Mouse (Mus musculus): ENCODE results near the gene Ssh1.

Ssh1 gene

GRCm38 (mm10) chr5:113910065-113910701, 83.5 kb downstream of the Ssh1 start:
- in situ Hi-C loops (cut with MboI; ENCODE audit: low pct_unique_long_range_greater_than_20kb in 1 of 2, low sequenced_read_pairs in 2 of 2, unreplicated experiment in 1 of 2), result no loop called here

- in situ Hi-C loops (cut with MboI; ENCODE audit: low pct_unique_long_range_greater_than_20kb in 1 of 2, low sequenced_read_pairs in 2 of 2, unreplicated experiment in 1 of 2), result no loop called here
Observed at GRCm38 (mm10) chr5:113908592-113909441, 84.9 kb downstream of the Ssh1 start, which contains the start of gene Coro1c. Gene Coro1c, minus strand, starts transcription at chr5:113908758.

- in situ Hi-C loops (cut with MboI; ENCODE audit: low pct_unique_long_range_greater_than_20kb in 1 of 2, low sequenced_read_pairs in 2 of 2, unreplicated experiment in 1 of 2), result no loop called here
Observed at GRCm38 (mm10) chr5:113907786-113908567, 85.7 kb downstream of the Ssh1 start.

DNA sequence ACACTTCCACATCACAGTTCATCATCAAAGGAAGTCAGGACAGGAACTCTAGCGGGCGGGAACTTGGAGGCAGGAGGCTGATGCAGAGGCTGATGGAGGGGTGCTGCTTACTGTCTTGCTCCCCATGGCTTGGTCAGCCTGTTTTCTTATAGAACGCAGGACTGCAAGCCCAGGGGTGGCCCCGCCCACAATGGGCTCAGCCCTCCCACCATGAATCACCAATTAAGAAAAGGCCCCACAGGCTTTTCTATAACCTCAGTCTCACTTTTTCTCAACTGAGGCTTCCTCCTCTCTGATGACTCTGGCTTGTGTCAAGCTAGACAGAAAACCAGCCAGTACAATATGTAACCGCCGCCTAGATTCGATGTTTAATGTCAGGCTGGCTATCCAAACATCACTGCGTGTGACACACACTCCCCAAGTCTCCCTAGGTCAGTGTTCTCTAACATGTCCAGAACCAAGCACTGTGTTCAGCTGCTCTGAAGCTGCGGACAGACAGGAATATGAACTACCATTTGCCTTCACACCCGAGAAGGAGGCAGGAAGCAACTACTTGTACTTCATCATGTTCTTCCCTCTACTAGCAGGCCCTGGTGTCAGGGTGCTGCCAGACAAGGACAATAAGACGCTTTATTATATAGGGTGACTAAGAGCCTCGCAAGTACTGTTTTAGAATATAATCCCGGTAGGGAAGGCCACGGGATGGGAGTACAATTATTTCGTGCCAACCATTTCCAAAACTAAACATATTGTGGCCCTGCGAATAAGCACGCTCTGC, 86.5 kb downstream of the Ssh1 start:
- in situ Hi-C loops (cut with MboI; ENCODE audit: low pct_unique_long_range_greater_than_20kb in 1 of 2, low sequenced_read_pairs in 2 of 2, unreplicated experiment in 1 of 2), result no loop called here

- in situ Hi-C loops (cut with MboI; ENCODE audit: low pct_unique_long_range_greater_than_20kb in 1 of 2, low sequenced_read_pairs in 2 of 2, unreplicated experiment in 1 of 2), result no loop called here
Observed at GRCm38 (mm10) chr5:113904987-113905386, 88.7 kb downstream of the Ssh1 start.

DNA sequence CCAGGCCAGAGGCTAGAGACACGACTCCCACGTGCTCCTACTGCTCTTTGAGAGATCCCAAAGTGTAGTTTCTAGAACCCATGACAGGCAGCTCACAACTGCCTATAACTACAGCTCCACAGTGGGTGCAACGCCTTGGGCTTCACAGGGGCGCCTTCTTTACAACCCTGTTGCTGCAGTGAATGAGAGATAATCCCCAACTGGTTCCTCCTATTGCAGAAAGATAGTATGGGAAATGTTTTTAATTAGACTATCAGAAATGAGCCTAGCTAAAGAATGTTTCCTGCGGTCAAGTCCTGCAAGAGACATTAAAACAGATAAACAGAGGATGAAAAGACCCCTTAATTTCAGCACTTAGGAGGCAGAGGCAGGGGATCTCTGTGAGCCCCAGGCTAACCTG, 90.7 kb downstream of the Ssh1 start:
- in situ Hi-C loops (cut with MboI; ENCODE audit: low pct_unique_long_range_greater_than_20kb in 1 of 2, low sequenced_read_pairs in 2 of 2, unreplicated experiment in 1 of 2), result no loop called here

- in situ Hi-C loops (cut with MboI; ENCODE audit: low pct_unique_long_range_greater_than_20kb in 1 of 2, low sequenced_read_pairs in 2 of 2, unreplicated experiment in 1 of 2), result no loop called here
Observed at GRCm38 (mm10) chr5:113902017-113902416, 91.7 kb downstream of the Ssh1 start.

- in situ Hi-C loops (cut with MboI; ENCODE audit: low pct_unique_long_range_greater_than_20kb in 1 of 2, low sequenced_read_pairs in 2 of 2, unreplicated experiment in 1 of 2), result no loop called here
Observed at GRCm38 (mm10) chr5:113901074-113901571, 92.6 kb downstream of the Ssh1 start.

DNA sequence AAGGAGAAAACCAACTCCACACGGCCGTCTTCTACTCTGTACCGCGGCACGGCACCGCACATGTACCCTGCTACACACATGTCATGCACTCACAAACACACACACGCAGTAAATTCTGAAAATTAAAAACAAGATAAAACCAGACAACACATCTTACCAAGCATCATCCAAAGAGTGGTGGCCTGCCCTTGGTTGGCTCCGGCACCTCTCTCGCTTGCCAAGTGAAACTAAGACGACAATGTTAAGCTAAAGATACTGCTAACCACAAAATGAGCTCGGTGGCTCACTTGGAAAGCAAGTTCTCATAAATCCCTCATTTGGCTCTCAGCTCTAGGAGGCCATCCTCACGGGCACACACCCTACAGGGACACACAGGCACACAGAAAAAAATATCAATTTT, 94.2 kb downstream of the Ssh1 start:
- in situ Hi-C loops (cut with MboI; ENCODE audit: low pct_unique_long_range_greater_than_20kb in 1 of 2, low sequenced_read_pairs in 2 of 2, unreplicated experiment in 1 of 2), result no loop called here

DNA sequence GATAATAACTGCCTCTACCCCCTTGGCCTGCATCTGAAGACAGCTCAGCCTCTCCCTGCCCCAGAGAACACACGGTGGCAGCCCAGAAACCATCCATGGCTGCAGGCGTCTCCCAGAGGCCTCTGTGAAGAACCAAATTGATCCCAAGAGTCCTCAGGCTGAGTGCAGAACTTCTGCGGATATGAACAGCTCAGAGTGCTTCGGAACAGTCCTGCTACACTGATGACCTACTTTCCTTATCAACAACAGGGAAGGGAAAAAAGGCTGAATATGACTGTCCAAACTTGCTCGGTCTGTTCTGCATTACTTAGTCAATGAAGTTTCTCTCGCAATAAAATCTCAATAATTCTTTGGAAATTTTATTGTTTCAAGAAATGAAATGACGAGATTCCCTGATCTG, 101.7 kb downstream of the Ssh1 start:
- in situ Hi-C loops (cut with MboI; ENCODE audit: low pct_unique_long_range_greater_than_20kb in 1 of 2, low sequenced_read_pairs in 2 of 2, unreplicated experiment in 1 of 2), result no loop called here

- in situ Hi-C loops (cut with MboI; ENCODE audit: low pct_unique_long_range_greater_than_20kb in 1 of 2, low sequenced_read_pairs in 2 of 2, unreplicated experiment in 1 of 2), result no loop called here
Observed at GRCm38 (mm10) chr5:113890874-113891273, 102.8 kb downstream of the Ssh1 start.

DNA sequence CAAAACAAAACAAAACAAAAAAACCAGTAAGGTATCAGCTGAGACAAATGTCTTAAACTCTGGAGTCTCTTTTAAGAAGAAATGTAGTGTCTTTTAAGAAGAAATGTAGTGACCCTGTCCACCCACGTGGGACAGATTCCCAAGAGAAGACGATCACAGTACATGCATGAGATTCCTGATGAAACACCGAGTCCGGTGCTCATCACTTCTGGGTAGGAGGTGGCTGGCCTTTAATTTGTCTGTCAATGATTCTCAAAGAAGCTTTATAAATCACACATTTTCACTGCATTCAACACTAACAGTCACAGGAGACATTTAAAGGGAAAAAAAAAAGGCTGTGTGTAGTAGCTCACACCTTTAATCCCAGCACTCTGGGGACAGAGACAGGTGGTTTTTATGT, 103.8 kb downstream of the Ssh1 start:
- in situ Hi-C loops (cut with MboI; ENCODE audit: low pct_unique_long_range_greater_than_20kb in 1 of 2, low sequenced_read_pairs in 2 of 2, unreplicated experiment in 1 of 2), result no loop called here

DNA sequence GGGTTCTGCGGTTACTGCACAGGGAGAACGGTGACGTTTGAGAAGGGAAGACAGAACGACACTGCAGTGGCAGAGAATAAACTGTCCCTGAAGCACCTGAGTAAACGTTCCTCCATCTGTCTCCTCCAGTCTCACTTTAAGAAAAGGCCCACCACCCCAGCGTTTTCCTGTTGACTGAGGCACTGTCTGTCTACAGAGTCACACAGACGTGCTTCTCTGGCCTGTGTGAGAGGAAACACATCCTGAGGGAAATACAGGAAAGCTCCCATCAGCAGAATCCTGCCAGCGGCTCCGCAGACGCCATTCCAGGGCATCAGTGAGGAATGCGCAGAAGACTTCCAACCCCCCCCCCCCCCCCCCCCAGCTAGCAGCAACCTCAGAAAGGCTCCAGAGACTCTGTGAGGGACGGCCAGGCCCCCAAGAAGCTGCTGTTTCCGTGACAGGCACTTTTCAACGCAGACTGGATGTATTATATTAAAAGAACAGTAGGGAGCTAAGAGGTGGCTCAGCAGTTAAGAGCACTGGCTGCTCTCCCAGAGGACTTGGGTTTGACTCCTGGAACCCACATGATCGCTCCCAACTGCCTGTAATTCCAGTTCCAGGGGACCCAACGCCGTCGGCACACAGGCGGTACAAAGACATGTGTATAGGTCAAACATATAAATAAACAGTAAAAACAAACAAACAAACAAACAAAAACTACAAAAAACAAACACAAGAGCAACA, 104.3 kb downstream of the Ssh1 start:
- in situ Hi-C loops (cut with MboI; ENCODE audit: low pct_unique_long_range_greater_than_20kb in 1 of 2, low sequenced_read_pairs in 2 of 2, unreplicated experiment in 1 of 2), result no loop called here

DNA sequence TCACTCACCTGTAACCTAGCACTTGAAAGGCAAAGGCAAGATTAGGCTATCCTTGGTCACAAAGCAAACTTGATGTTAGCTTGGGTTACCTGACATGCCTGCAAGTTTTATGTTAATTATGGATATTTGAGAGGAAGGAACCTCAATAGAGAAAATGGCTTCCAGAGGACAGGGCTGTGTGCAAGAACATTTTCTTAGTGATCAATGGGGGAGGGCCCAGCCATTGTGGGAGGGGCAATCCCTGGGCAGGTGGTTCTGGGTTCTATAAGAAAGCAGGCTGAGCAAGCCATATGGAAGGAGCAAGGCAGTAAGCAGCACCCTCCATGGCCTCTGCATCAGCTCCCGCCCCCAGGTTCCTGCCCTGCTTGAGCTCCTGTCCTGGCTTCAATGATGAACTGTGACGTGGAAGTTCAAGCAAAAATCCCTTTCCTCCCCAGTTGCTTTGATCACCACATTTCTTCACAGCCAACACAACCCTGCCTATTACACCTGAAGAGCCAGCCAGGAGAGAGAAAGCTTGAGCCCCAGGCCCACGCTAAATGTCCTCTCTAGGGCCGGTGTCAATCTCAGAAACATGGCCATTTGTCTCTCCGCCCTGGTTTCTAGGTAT, 105.4 kb downstream of the Ssh1 start:
- in situ Hi-C loops (cut with MboI; ENCODE audit: low pct_unique_long_range_greater_than_20kb in 1 of 2, low sequenced_read_pairs in 2 of 2, unreplicated experiment in 1 of 2), result no loop called here

- in situ Hi-C loops (cut with MboI; ENCODE audit: low pct_unique_long_range_greater_than_20kb in 1 of 2, low sequenced_read_pairs in 2 of 2, unreplicated experiment in 1 of 2), result no loop called here
Observed at GRCm38 (mm10) chr5:113887132-113887531, 106.6 kb downstream of the Ssh1 start.
